Mouse (Mus musculus): ENCODE data around the gene Heatr4. TPM values are rescaled to one million over a fixed set of nuclear protein-coding genes. Genes with fewer than 3 reads are reported as not detected.
"Not testable (repeated sequence)": the region's sequence is repeated elsewhere in the genome, so short reads cannot be mapped to it uniquely, and the experiment has no call there.

Heatr4 gene
- total and polyA plus RNA-seq, 2 experiments from 2014 or later: 0.05 TPM; not detected in 1

GRCm38 (mm10) chr12:84025888-84026287 lies 41.2 kb upstream of the Heatr4 start:
- DNase-seq (ENCODE audit: low spot score) (no peak), ATAC-seq (ENCODE audit: low FRiP score) (no peak)
- TF ChIP-seq CTCF (IDR thresholded peaks at IDR 0.05): no peak
- Histone ChIP-seq H3K4me3 (ENCODE audit: low read depth, low read length) (no peak overlapping the region), H3K9ac (replicated peaks; ENCODE audit: low read length, poor library complexity, severe bottlenecking) (no peak overlapping the region), H3K27ac (ENCODE audit: low read depth, low read length) (no peak overlapping the region), H3K9me3 (ENCODE audit: low read length) (no peaks in the 10 kb centered on the region), H3K27me3 (ENCODE audit: insufficient read depth, low read length) (no peaks in the 10 kb centered on the region), H3K4me2 (ENCODE audit: low read depth, low read length, poor library complexity, severe bottlenecking) (no peak overlapping the region), H3K36me3 (ENCODE audit: insufficient read depth, low read length) (no peaks in the 10 kb centered on the region), H3K4me1 (ENCODE audit: insufficient read depth, low read length) (no peaks in the 10 kb centered on the region)
- 80% methylated on average over 7 of the region's 7 CpGs for WGBS

GRCm38 (mm10) chr12:84023052-84023745 lies 38.5 kb upstream of the Heatr4 start:
- Histone ChIP-seq H3K9me3 (ENCODE audit: low read length) (no peaks in the 10 kb centered on the region), H3K4me2 (ENCODE audit: low read depth, low read length, poor library complexity, severe bottlenecking) (no peak overlapping the region), H3K4me3 (ENCODE audit: low read depth, low read length) (no peak overlapping the region), H3K27me3 (ENCODE audit: insufficient read depth, low read length) (no peaks in the 10 kb centered on the region), H3K4me1 (ENCODE audit: insufficient read depth, low read length) (no peaks in the 10 kb centered on the region), H3K27ac (ENCODE audit: low read depth, low read length) (no peak overlapping the region), H3K9ac (replicated peaks; ENCODE audit: low read length, poor library complexity, severe bottlenecking) (no peak overlapping the region), H3K36me3 (ENCODE audit: insufficient read depth, low read length) (no peaks in the 10 kb centered on the region)
- ATAC-seq (ENCODE audit: low FRiP score) (no peak), DNase-seq (ENCODE audit: low spot score) (no peak)
- no peak for TF ChIP-seq CTCF (IDR thresholded peaks at IDR 0.05)
- 89% methylated on average over 9 of the region's 9 CpGs for WGBS

GRCm38 (mm10) chr12:84022266-84022665 lies 37.6 kb upstream of the Heatr4 start:
- not testable (repeated sequence) for H3K27me3 ChIP-seq (ENCODE audit: insufficient read depth, low read length); ATAC-seq (ENCODE audit: low FRiP score); H3K36me3 ChIP-seq (ENCODE audit: insufficient read depth, low read length); H3K9me3 ChIP-seq (ENCODE audit: low read length); H3K4me3 ChIP-seq (ENCODE audit: low read depth, low read length); H3K4me1 ChIP-seq (ENCODE audit: insufficient read depth, low read length); H3K4me2 ChIP-seq (ENCODE audit: low read depth, low read length, poor library complexity, severe bottlenecking); H3K9ac ChIP-seq (replicated peaks; ENCODE audit: low read length, poor library complexity, severe bottlenecking); DNase-seq (ENCODE audit: low spot score); H3K27ac ChIP-seq (ENCODE audit: low read depth, low read length)
- WGBS: 95% methylated on average over 4 of the region's 4 CpGs

GRCm38 (mm10) chr12:84020528-84020927 lies 35.9 kb upstream of the Heatr4 start:
- WGBS: 39% methylated on average over 7 of the region's 7 CpGs
- ATAC-seq (ENCODE audit: low FRiP score) (0 out of 2 replicates have a peak, but pooled peaks have one; percentile 27), DNase-seq (ENCODE audit: low spot score) (peak; percentile 64)
- not testable (repeated sequence) for H3K4me1 ChIP-seq (ENCODE audit: insufficient read depth, low read length); H3K36me3 ChIP-seq (ENCODE audit: insufficient read depth, low read length); H3K4me2 ChIP-seq (ENCODE audit: low read depth, low read length, poor library complexity, severe bottlenecking); H3K9me3 ChIP-seq (ENCODE audit: low read length); H3K9ac ChIP-seq (replicated peaks; ENCODE audit: low read length, poor library complexity, severe bottlenecking); H3K27me3 ChIP-seq (ENCODE audit: insufficient read depth, low read length); H3K27ac ChIP-seq (ENCODE audit: low read depth, low read length); H3K4me3 ChIP-seq (ENCODE audit: low read depth, low read length)

- no peak for TF ChIP-seq CTCF (IDR thresholded peaks at IDR 0.05)
- DNase-seq (ENCODE audit: low spot score): no peak
- Histone ChIP-seq H3K4me3 (ENCODE audit: low read depth, low read length) (no peak overlapping the region), H3K9me3 (ENCODE audit: low read length) (no peaks in the 10 kb centered on the region), H3K27me3 (ENCODE audit: insufficient read depth, low read length) (no peaks in the 10 kb centered on the region), H3K9ac (replicated peaks; ENCODE audit: low read length, poor library complexity, severe bottlenecking) (no peak overlapping the region), H3K4me1 (ENCODE audit: insufficient read depth, low read length) (peaks cover 9% of the 10 kb centered on the region; the same call in 1 of the 2 replicates), H3K4me2 (ENCODE audit: low read depth, low read length, poor library complexity, severe bottlenecking) (0 out of 2 replicates have a peak overlapping the region, but pooled peaks have one; percentile 15), H3K27ac (ENCODE audit: low read depth, low read length) (no peak overlapping the region), H3K36me3 (ENCODE audit: insufficient read depth, low read length) (no peaks in the 10 kb centered on the region)
- 93% methylated on average over 7 of the region's 7 CpGs for WGBS
- ATAC-seq (ENCODE audit: low FRiP score): no peak
Observed at GRCm38 (mm10) chr12:84013701-84014100, 29.0 kb upstream of the Heatr4 start.

- Histone ChIP-seq H3K36me3 (ENCODE audit: insufficient read depth, low read length) (no peaks in the 10 kb centered on the region), H3K27ac (ENCODE audit: low read depth, low read length) (no peak overlapping the region), H3K9ac (replicated peaks; ENCODE audit: low read length, poor library complexity, severe bottlenecking) (no peak overlapping the region), H3K4me2 (ENCODE audit: low read depth, low read length, poor library complexity, severe bottlenecking) (peak overlapping the region; percentile 55; the same call in 1 of the 2 replicates), H3K27me3 (ENCODE audit: insufficient read depth, low read length) (no peaks in the 10 kb centered on the region), H3K9me3 (ENCODE audit: low read length) (no peaks in the 10 kb centered on the region), H3K4me3 (ENCODE audit: low read depth, low read length) (no peak overlapping the region), H3K4me1 (ENCODE audit: insufficient read depth, low read length) (peaks cover 9% of the 10 kb centered on the region; the same call in 1 of the 2 replicates)
- peak; percentile 66 for TF ChIP-seq CTCF (IDR thresholded peaks at IDR 0.05)
- DNase-seq (ENCODE audit: low spot score) (peak; percentile 40), ATAC-seq (ENCODE audit: low FRiP score) (no peak)
- 53% methylated on average over 6 of the region's 6 CpGs for WGBS
Observed at GRCm38 (mm10) chr12:84013130-84013529, 28.5 kb upstream of the Heatr4 start.
